In genomic region chr2:25617578-25617977, GRCm38 (mm10) we compare ENCODE assay signal across 19 mouse cellular contexts. TPM values are rescaled to one million over a fixed set of nuclear protein-coding genes. Genes with fewer than 3 reads are reported as not detected.
DNase-seq lines count a peak whose midpoint lies in the region; ATAC-seq and TF ChIP-seq lines count a peak whose summit lies in the region.
"Had no signal": no experiment of that assay in that cellular context is flagged by ENCODE, and none has a peak within 500 bp of the region (broad histone marks: within the 10 kb centered on the region; RNA-seq: fewer than 3 reads in every experiment).

TSS of gene Ccdc183 (minus strand) at chr2:25617678.

- TF ChIP-seq POLR2A in kidney, adult 2 months (IDR thresholded peaks at IDR 0.05; ENCODE audit: low read depth, low read length): no peak
- no peak for TF ChIP-seq POLR2A in limb, embryonic 14.5 days (IDR thresholded peaks at IDR 0.05; ENCODE audit: borderline replicate concordance, extremely low read depth, insufficient read depth, insufficient read length)

- in situ Hi-C loops in ES-E14 (cut with MboI; ENCODE audit: low sequenced_read_pairs in 2 of 2, unreplicated experiment in 2 of 2): no loop called here

- peaks cover 56% of the 10 kb centered on the region for H3K27me3 ChIP-seq in heart, embryonic 14.5 days (ENCODE audit: control insufficient read depth, insufficient read depth, low read length)
- 0 out of 2 replicates have a peak, but pooled peaks cover 3% of the 10 kb centered on the region for H3K27me3 ChIP-seq in kidney, postnatal 0 days (ENCODE audit: insufficient read depth, low read length)
- H3K27me3 ChIP-seq in kidney, adult 2 months (replicated peaks; ENCODE audit: control insufficient read depth, insufficient read depth, low read length): no peaks in the 10 kb centered on the region
- peaks cover 34% of the 10 kb centered on the region for H3K27me3 ChIP-seq in limb, embryonic 14.5 days (ENCODE audit: control insufficient read depth, insufficient read depth, low read length)

- H3K4me3 ChIP-seq in heart, embryonic 14.5 days (ENCODE audit: control insufficient read depth in 1 of 2, insufficient read depth in 1 of 2, low read depth in 1 of 2, low read length in 2 of 2): no peak within 1 kb of the TSS
- H3K4me3 ChIP-seq in kidney, postnatal 0 days (replicated peaks; ENCODE audit: low read depth, low read length): no peak within 1 kb of the TSS
- no peak within 1 kb of the TSS for H3K4me3 ChIP-seq in kidney, adult 2 months (ENCODE audit: insufficient read depth, low read depth, low read length)
- H3K4me3 ChIP-seq in ES-E14 (ENCODE audit: insufficient read depth in 1 of 2, low read depth in 1 of 2, low read length in 2 of 2, poor library complexity in 1 of 2, severe bottlenecking in 1 of 2): peak within 1 kb of the TSS; percentile 42 to 54; a peak in 3 of 4 replicates
- peak within 1 kb of the TSS; percentile 8; the same call in 1 of the 2 replicates for H3K4me3 ChIP-seq in limb, embryonic 14.5 days (replicated peaks; ENCODE audit: low read length)
- H3K4me3 ChIP-seq: gastrocnemius, adult 2 months; midbrain, embryonic 13.5 days; myocyte had no signal

- no peak within 1 kb of the TSS for H3K9ac ChIP-seq in heart, embryonic 14.5 days (ENCODE audit: low read length)
- no peak within 1 kb of the TSS for H3K9ac ChIP-seq in kidney, postnatal 0 days (ENCODE audit: low read depth, low read length)
- no peak within 1 kb of the TSS for H3K9ac ChIP-seq in ES-E14 (ENCODE audit: insufficient read depth, low read depth, low read length, poor library complexity, severe bottlenecking)
- H3K9ac ChIP-seq in limb, embryonic 14.5 days (ENCODE audit: low read depth, low read length, severe bottlenecking): 0 out of 2 replicates have a peak within 1 kb of the TSS, but pooled peaks have one; percentile 34
- H3K9ac ChIP-seq: midbrain, embryonic 13.5 days had no signal

- no peak for TF ChIP-seq CTCF in kidney, postnatal 0 days (IDR thresholded peaks at IDR 0.05; ENCODE audit: low read depth)
- TF ChIP-seq CTCF in kidney, adult 2 months (conservative IDR thresholded peaks at IDR 0.05; ENCODE audit: insufficient read depth, insufficient read length, low read depth, low read length): no peak

- ATAC-seq in heart, embryonic 14.5 days (ENCODE audit: insufficient number of reproducible peaks, insufficient read depth, low FRiP score, low read depth): no peak
- ATAC-seq in kidney, postnatal 0 days (replicated peaks; ENCODE audit: low FRiP score, low read depth): no peak
- ATAC-seq in limb, embryonic 14.5 days (ENCODE audit: low FRiP score, low read depth): no peak
- ATAC-seq: forebrain, embryonic 16.5 days; midbrain, embryonic 13.5 days had no signal

- peak within 1 kb of the TSS; percentile 43; the same call in 1 of the 2 replicates for H3K4me2 ChIP-seq in heart, embryonic 14.5 days (ENCODE audit: low read length)
- peak within 1 kb of the TSS; percentile 45; the same call in 1 of the 2 replicates for H3K4me2 ChIP-seq in kidney, postnatal 0 days (ENCODE audit: low read length)
- no peak within 1 kb of the TSS for H3K4me2 ChIP-seq in limb, embryonic 14.5 days (replicated peaks; ENCODE audit: low read depth, low read length, severe bottlenecking)
- H3K4me2 ChIP-seq: midbrain, embryonic 13.5 days had no signal

- H3K4me1 ChIP-seq in heart, embryonic 14.5 days (ENCODE audit: control insufficient read depth in 2 of 2, insufficient read depth in 2 of 2, low read length in 2 of 2): peaks cover 0 to 7% of the 10 kb centered on the region in 2 experiments; a peak in 2 of 4 replicates
- H3K4me1 ChIP-seq in kidney, postnatal 0 days (replicated peaks; ENCODE audit: insufficient read depth, low read length): peaks cover 13% of the 10 kb centered on the region
- peaks cover 8% of the 10 kb centered on the region for H3K4me1 ChIP-seq in kidney, adult 2 months (ENCODE audit: control insufficient read depth, insufficient read depth, low read length)
- no peaks in the 10 kb centered on the region; a peak in 1 of 4 replicates for H3K4me1 ChIP-seq in ES-E14 (ENCODE audit: control insufficient read depth in 2 of 2, insufficient read depth in 2 of 2, low read length in 2 of 2, poor library complexity in 1 of 2)
- peaks cover 3% of the 10 kb centered on the region; the same call in 1 of the 2 replicates for H3K4me1 ChIP-seq in limb, embryonic 14.5 days (ENCODE audit: control insufficient read depth, insufficient read depth, low read length)

- H3K36me3 ChIP-seq in heart, embryonic 14.5 days (ENCODE audit: control insufficient read depth, insufficient read depth, low read length): no peaks in the 10 kb centered on the region
- H3K36me3 ChIP-seq in kidney, postnatal 0 days (ENCODE audit: insufficient read depth, low read length): no peaks in the 10 kb centered on the region
- H3K36me3 ChIP-seq in kidney, adult 2 months (ENCODE audit: control insufficient read depth, insufficient read depth, low read length): no peaks in the 10 kb centered on the region
- no peaks in the 10 kb centered on the region; the same call in 1 of the 2 replicates for H3K36me3 ChIP-seq in ES-E14 (ENCODE audit: control insufficient read depth, insufficient read depth, low read length, poor library complexity, severe bottlenecking)
- H3K36me3 ChIP-seq in limb, embryonic 14.5 days (ENCODE audit: control insufficient read depth, insufficient read depth, low read length): no peaks in the 10 kb centered on the region
- H3K36me3 ChIP-seq: midbrain, embryonic 13.5 days had no signal

- 70% methylated on average over 3 of the region's 3 CpGs for WGBS in heart, embryonic 14.5 days
- 70% methylated on average over 3 of the region's 3 CpGs for WGBS in kidney, postnatal 0 days
- WGBS in kidney, adult 2 months: 80% methylated on average over 3 of the region's 3 CpGs
- WGBS in limb, embryonic 14.5 days: 81% methylated on average over 3 of the region's 3 CpGs

- H3K27ac ChIP-seq in heart, embryonic 14.5 days (replicated peaks in 1 of 2; ENCODE audit: control insufficient read depth in 1 of 2, insufficient read depth in 1 of 2, low read depth in 2 of 2, low read length in 2 of 2): no peak within 1 kb of the TSS
- no peak within 1 kb of the TSS for H3K27ac ChIP-seq in kidney, postnatal 0 days
- no peak within 1 kb of the TSS for H3K27ac ChIP-seq in kidney, adult 2 months (ENCODE audit: insufficient read depth, low read depth, low read length)
- no peak within 1 kb of the TSS for H3K27ac ChIP-seq in ES-E14 (ENCODE audit: insufficient read depth, low read depth, low read length, poor library complexity, severe bottlenecking)
- H3K27ac ChIP-seq in limb, embryonic 14.5 days (replicated peaks; ENCODE audit: low read depth, low read length): no peak within 1 kb of the TSS
- H3K27ac ChIP-seq: gastrocnemius, adult 2 months; midbrain, embryonic 13.5 days had no signal

- no peaks in the 10 kb centered on the region for H3K9me3 ChIP-seq in heart, embryonic 14.5 days (ENCODE audit: control insufficient read depth, low read length)
- H3K9me3 ChIP-seq in kidney, postnatal 0 days (replicated peaks; ENCODE audit: low read length): no peaks in the 10 kb centered on the region
- H3K9me3 ChIP-seq in ES-E14 (ENCODE audit: control insufficient read depth, insufficient read depth, low read depth, low read length): no peaks in the 10 kb centered on the region
- no peaks in the 10 kb centered on the region for H3K9me3 ChIP-seq in limb, embryonic 14.5 days (ENCODE audit: control insufficient read depth, low read length)
- H3K9me3 ChIP-seq: midbrain, embryonic 13.5 days had no signal

- no peak for DNase-seq in heart, adult 8-10 months (ENCODE audit: low spot score)
- no peak for DNase-seq in kidney, postnatal 0 days (ENCODE audit: low spot score)
- DNase-seq in kidney, adult 2 months: no peak
- no peak for DNase-seq in ES-E14 (ENCODE audit: low read depth, low spot score)
- no peak for DNase-seq in limb, embryonic 14.5 days (ENCODE audit: low spot score)
- no peak for DNase-seq in adrenal gland, postnatal 10 days
- DNase-seq: adrenal gland, adult 8-10 months; cerebellum, adult 2 months; gastrocnemius, adult 2 months; heart, adult 18-20 months; kidney, postnatal 25 days; layer of hippocampus, postnatal 36 days; lung, adult 2 months had no signal

TF ChIP-seq in ES-E14, 5 proteins besides CTCF, POLR2A, EP300 and RAD21:
- TF ChIP-seq ZNF384 (IDR thresholded peaks at IDR 0.05; ENCODE audit: low read depth, low read length) (no peak), MAFK (IDR thresholded peaks at IDR 0.05; ENCODE audit: insufficient read depth, low read depth, low read length) (no peak), CHD2 (IDR thresholded peaks at IDR 0.05; ENCODE audit: low read depth, low read length) (no peak), HCFC1 (IDR thresholded peaks at IDR 0.05; ENCODE audit: borderline replicate concordance, insufficient read depth, low read length) (no peak), ZC3H11A (IDR thresholded peaks at IDR 0.05; ENCODE audit: borderline replicate concordance, low read depth, low read length) (no peak)
TF ChIP-seq in ES-E14: peak in this region for 0.

RNA-seq across cellular contexts. Expression of gene Ccdc183, which starts in this region (rescaled TPM):
- 0.07 and 0.27 TPM in 2 replicates for polyA plus RNA-seq in heart, embryonic 14.5 days (2014; fragmentation: Nextera tagmentation; extraction: Ambion mirVana)
- total RNA-seq in heart, adult 8-10 months (2022): not detected
- polyA plus RNA-seq in kidney, postnatal 0 days (2015; fragmentation: Nextera tagmentation; extraction: Ambion mirVana): 0.32 and 0.34 TPM in 2 replicates
- 0.03 TPM in 1 of 2 replicates, not detected in the other for polyA plus RNA-seq in kidney, adult 2 months (2012; rRNA removed)
- 0.04 TPM in 1 of 2 replicates, not detected in the other for total RNA-seq in ES-E14 (2012; rRNA removed)
- polyA plus RNA-seq in limb, embryonic 14.5 days (2012; rRNA removed): 0.03 TPM in 2 replicates
- 0.19 and 0.28 TPM in 2 replicates for polyA plus RNA-seq in limb, embryonic 14.5 days (2014; fragmentation: Nextera tagmentation; extraction: Ambion mirVana)
- not detected for total RNA-seq in adrenal gland, postnatal 10 days (2021)
- total RNA-seq: adrenal gland, adult 8-10 months; gastrocnemius, adult 2 months; heart, adult 18-20 months; layer of hippocampus, postnatal 36 days had no signal
- polyA plus RNA-seq: cerebellum, adult 2 months; lung, adult 2 months; spleen, adult 2 months; urinary bladder, adult 2 months had no signal

Comparison
In these comparisons a context has a peak if more than half of its experiments do, and no peak if none do; other contexts are left out.
1. H3K4me3 ChIP-seq: peak in ES-E14 (2 of 2) and limb, embryonic 14.5 days (single experiment); none in heart, embryonic 14.5 days (0 of 2), kidney, postnatal 0 days (single experiment) and kidney, adult 2 months (single experiment).